Mouse (Mus musculus) forebrain, postnatal 0 days (tissue): ENCODE measurements around the gene Tacc2. TPM values are rescaled to one million over a fixed set of nuclear protein-coding genes. Genes with fewer than 3 reads are reported as not detected.

Experiments
- ATAC-seq: fragments of 200-750 bp; cut with Nextera tagmentation; 2 replicates; pipeline ENCODE4 v1.8.0; 2017; ENCODE audit warnings: mild to moderate bottlenecking, moderate library complexity
- DNase-seq: peaks from one replicate; pipeline ENCODE4 v3.0.0-alpha.2; 2015
- H3K27ac ChIP-seq: fragments of 300-500 bp; sonication (generic); 2 replicates; pipeline ENCODE4 v1.5.1; 2014; ENCODE audit warnings: low read depth, mild to moderate bottlenecking, antibody characterized with exemption, low read length, moderate library complexity, mixed read lengths
- H3K27me3 ChIP-seq: fragments of 300-500 bp; sonication (generic); 2 replicates; pipeline ENCODE4 v1.6.1; 2014; ENCODE audit warnings: mild to moderate bottlenecking, low read length, mixed read lengths; ENCODE audit not compliant: insufficient read depth
- H3K36me3 ChIP-seq: fragments of 300-500 bp; sonication (generic); 2 replicates; pipeline ENCODE4 v1.6.1; 2014; ENCODE audit warnings: mild to moderate bottlenecking, moderate library complexity; ENCODE audit not compliant: insufficient read depth
- H3K4me1 ChIP-seq: fragments of 300-500 bp; sonication (generic); 2 replicates; pipeline ENCODE4 v1.6.1; 2014; ENCODE audit warnings: antibody characterized with exemption; ENCODE audit not compliant: insufficient read depth
- H3K4me2 ChIP-seq: fragments of 300-500 bp; sonication (generic); 2 replicates; pipeline ENCODE4 v1.6.1; 2014; ENCODE audit warnings: low read depth, mild to moderate bottlenecking, moderate library complexity
- H3K4me3 ChIP-seq: fragments of 300-500 bp; sonication (generic); 2 replicates; pipeline ENCODE4 v1.5.1; 2014; ENCODE audit warnings: low read depth, low read length, mixed read lengths
- H3K9ac ChIP-seq: fragments of 300-500 bp; sonication (generic); 2 replicates; pipeline ENCODE4 v1.6.1; 2014; ENCODE audit warnings: mild to moderate bottlenecking
- H3K9me3 ChIP-seq: fragments of 300-500 bp; sonication (generic); 2 replicates; pipeline ENCODE4 v1.6.1; 2016; ENCODE audit warnings: low read length
- CTCF ChIP-seq: sonication (generic); IDR thresholded peaks from 2 replicates; pipeline ENCODE4 v1.5.1; 2016; ENCODE audit warnings: antibody characterized with exemption, control low read depth, low read depth
- WGBS: fragments of 180-500 bp; shearing (Covaris S2); extraction: QIAGEN DNeasy Blood & Tissue Kit; methylation state at CpG from one replicate; pipeline ENCODE4 v1.1.7; 2014; 5-methylcytosine and 5-hydroxymethylcytosine counted together
- polyA plus RNA-seq: library from polyadenylated mRNA; unstranded; fragments of >200 nt; fragmentation: Nextera tagmentation; extraction: Ambion mirVana; gene quantifications from 2 replicates; pipeline ENCODE4 v1.2.1, GENCODE M21; 2015
- total RNA-seq: library from RNA; depleted of rRNA; stranded (reverse); fragments of >200 nt; gene quantifications from 2 replicates; pipeline ENCODE4 v1.2.3, GENCODE M21; 2014

Gene Tacc2
- total and polyA plus RNA-seq, 2 experiments from 2014 or later, result 54.1 to 60.9 TPM

GRCm38 (mm10) chr7:130796786-130797185 is 219.5 kb downstream of the Tacc2 start:
- 69% methylated on average over 8 of the region's 8 CpGs for WGBS
- Histone ChIP-seq H3K36me3 (no peaks in the 10 kb centered on the region), H3K9me3 (no peaks in the 10 kb centered on the region), H3K27me3 (no peaks in the 10 kb centered on the region), H3K27ac (no peak overlapping the region), H3K9ac (no peak overlapping the region), H3K4me1 (no peaks in the 10 kb centered on the region), H3K4me3 (no peak overlapping the region), H3K4me2 (no peak overlapping the region)
- ATAC-seq, result no peak
- peak; percentile 44 for TF ChIP-seq CTCF
- no peak for DNase-seq

DNA sequence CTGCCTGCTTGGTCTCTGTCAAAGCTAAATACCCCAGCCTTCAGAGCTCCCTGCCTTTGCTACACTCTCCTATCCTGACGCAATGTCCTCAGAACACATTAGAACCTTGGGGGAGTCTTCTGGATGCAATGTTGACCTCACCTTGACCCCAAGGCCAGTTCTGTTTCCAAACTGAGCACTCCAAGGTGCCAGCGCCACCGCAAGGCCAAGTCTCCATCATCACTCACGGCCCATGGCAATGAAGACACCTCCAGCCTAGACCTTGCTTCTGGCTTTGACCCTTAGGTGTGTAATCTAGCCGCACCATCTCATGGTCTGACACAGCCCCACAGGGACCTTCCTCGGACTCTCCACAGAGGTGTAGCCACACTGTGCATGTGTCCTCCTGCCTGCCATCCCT is 220.3 kb downstream of the Tacc2 start:
- no peak overlapping the region for H3K4me2 ChIP-seq
- DNase-seq, result no peak
- H3K9me3 ChIP-seq, result no peaks in the 10 kb centered on the region
- H3K27me3 ChIP-seq, result no peaks in the 10 kb centered on the region
- TF ChIP-seq CTCF, result no peak
- no peaks in the 10 kb centered on the region for H3K36me3 ChIP-seq
- no peak overlapping the region for H3K9ac ChIP-seq
- no peaks in the 10 kb centered on the region for H3K4me1 ChIP-seq
- no peak overlapping the region for H3K4me3 ChIP-seq
- 91% methylated on average over 6 of the region's 6 CpGs for WGBS
- H3K27ac ChIP-seq, result no peak overlapping the region
- ATAC-seq, result no peak

GRCm38 (mm10) chr7:130799418-130799817 is 222.2 kb downstream of the Tacc2 start:
- TF ChIP-seq CTCF, result no peak
- Histone ChIP-seq H3K36me3 (no peaks in the 10 kb centered on the region), H3K27me3 (no peaks in the 10 kb centered on the region), H3K9me3 (no peaks in the 10 kb centered on the region), H3K4me2 (no peak overlapping the region), H3K9ac (no peak overlapping the region), H3K27ac (no peak overlapping the region), H3K4me1 (no peaks in the 10 kb centered on the region), H3K4me3 (no peak overlapping the region)
- no peak for ATAC-seq
- WGBS, result 90% methylated on average over 10 of the region's 10 CpGs
- DNase-seq, result no peak

- Histone ChIP-seq H3K27me3 (no peaks in the 10 kb centered on the region), H3K4me1 (no peaks in the 10 kb centered on the region), H3K4me3 (no peak overlapping the region), H3K27ac (no peak overlapping the region), H3K36me3 (no peaks in the 10 kb centered on the region), H3K9ac (no peak overlapping the region), H3K4me2 (no peak overlapping the region), H3K9me3 (no peaks in the 10 kb centered on the region)
- ATAC-seq (no peak), DNase-seq (no peak)
- no peak for TF ChIP-seq CTCF
- 61% methylated on average over 4 of the region's 4 CpGs for WGBS
These were observed 223.4 kb downstream of the Tacc2 start for GRCm38 (mm10) chr7:130800681-130801080.

DNA sequence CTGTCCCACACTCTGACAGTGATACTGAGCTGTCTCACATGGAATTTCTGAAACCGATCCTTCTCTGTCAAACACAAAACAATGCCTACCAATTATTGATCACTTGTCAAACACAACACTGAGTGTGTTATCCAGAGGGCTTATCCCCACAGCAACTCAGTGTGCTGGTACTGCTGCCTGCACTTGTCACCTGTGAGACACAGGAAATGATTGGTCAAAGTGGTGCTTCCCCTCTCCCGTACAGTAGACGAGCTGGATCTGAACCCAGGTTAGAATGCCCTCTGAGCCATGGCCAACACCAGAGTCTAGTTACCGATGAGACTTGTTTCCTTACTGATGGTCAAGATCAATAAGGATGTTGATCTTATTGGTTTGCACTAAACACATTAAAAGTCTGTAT is 224.6 kb downstream of the Tacc2 start:
- Histone ChIP-seq H3K36me3 (no peaks in the 10 kb centered on the region), H3K27me3 (no peaks in the 10 kb centered on the region), H3K27ac (no peak overlapping the region), H3K4me1 (no peaks in the 10 kb centered on the region), H3K9me3 (no peaks in the 10 kb centered on the region), H3K4me3 (no peak overlapping the region), H3K9ac (no peak overlapping the region), H3K4me2 (no peak overlapping the region)
- ATAC-seq, result no peak
- DNase-seq, result no peak
- 92% methylated on average over 4 of the region's 4 CpGs for WGBS
- no peak for TF ChIP-seq CTCF

GRCm38 (mm10) chr7:130803251-130803825 is 226.1 kb downstream of the Tacc2 start:
- Histone ChIP-seq H3K4me2 (no peak overlapping the region), H3K27ac (no peak overlapping the region), H3K9me3 (no peaks in the 10 kb centered on the region), H3K27me3 (no peaks in the 10 kb centered on the region), H3K9ac (no peak overlapping the region), H3K4me1 (no peaks in the 10 kb centered on the region), H3K4me3 (no peak overlapping the region), H3K36me3 (no peaks in the 10 kb centered on the region)
- ATAC-seq (no peak), DNase-seq (no peak)
- WGBS, result 58% methylated on average over 8 of the region's 8 CpGs
- no peak for TF ChIP-seq CTCF

DNA sequence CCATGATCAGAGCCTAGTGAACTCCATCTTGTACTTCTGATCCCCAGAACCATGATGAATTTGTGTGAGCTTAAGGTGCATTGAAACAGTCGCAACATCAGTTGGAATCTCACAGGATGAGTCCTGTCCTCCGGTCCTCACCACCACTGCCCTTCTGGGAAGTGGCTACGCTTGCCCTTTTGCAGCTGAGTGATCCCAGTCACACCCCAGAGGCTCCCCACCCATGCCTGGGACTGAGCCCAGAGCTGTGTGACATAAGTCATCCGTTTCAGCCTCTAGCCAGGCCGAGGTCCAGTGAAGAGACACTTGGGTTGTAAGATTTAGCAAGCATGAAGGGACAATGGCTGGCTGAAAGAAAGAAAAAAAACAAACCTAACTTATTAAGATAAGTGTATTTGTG is 227.8 kb downstream of the Tacc2 start:
- TF ChIP-seq CTCF, result no peak
- H3K27me3 ChIP-seq, result no peaks in the 10 kb centered on the region
- no peaks in the 10 kb centered on the region for H3K9me3 ChIP-seq
- H3K4me3 ChIP-seq, result no peak overlapping the region
- no peak overlapping the region for H3K9ac ChIP-seq
- no peaks in the 10 kb centered on the region for H3K4me1 ChIP-seq
- WGBS, result 85% methylated on average over 5 of the region's 5 CpGs
- no peak overlapping the region for H3K27ac ChIP-seq
- no peak for ATAC-seq
- no peak overlapping the region for H3K4me2 ChIP-seq
- H3K36me3 ChIP-seq, result no peaks in the 10 kb centered on the region
- DNase-seq, result no peak
